Mouse (Mus musculus) stomach, embryonic 14.5 days (tissue): ENCODE measurements around the gene Fmnl1. TPM values are rescaled to one million over a fixed set of nuclear protein-coding genes. Genes with fewer than 3 reads are reported as not detected.

Experiments
- ATAC-seq: fragments of 200-750 bp; cut with Nextera tagmentation; 2 replicates; pipeline ENCODE4 v1.8.0; 2017; ENCODE audit warnings: low read depth, moderate TSS enrichment; ENCODE audit not compliant: insufficient number of reproducible peaks, insufficient read depth, low FRiP score
- H3K27ac ChIP-seq: fragments of 300-500 bp; sonication (generic); 2 replicates; pipeline ENCODE4 v1.5.1; 2014; ENCODE audit warnings: mild to moderate bottlenecking, low read length, moderate library complexity, mixed read lengths
- H3K27me3 ChIP-seq: fragments of 300-500 bp; sonication (generic); 2 replicates; pipeline ENCODE4 v1.6.1; 2014; ENCODE audit warnings: low read length, control low read depth, mixed read lengths; ENCODE audit not compliant: control insufficient read depth, insufficient read depth
- H3K36me3 ChIP-seq: fragments of 300-500 bp; sonication (generic); 2 replicates; pipeline ENCODE4 v1.6.1; 2014; ENCODE audit warnings: mild to moderate bottlenecking, control low read depth, low read length, moderate library complexity, mixed read lengths; ENCODE audit not compliant: control insufficient read depth, insufficient read depth
- H3K4me1 ChIP-seq: fragments of 300-500 bp; sonication (generic); 2 replicates; pipeline ENCODE4 v1.6.1; 2014; ENCODE audit warnings: low read length, control low read depth, mixed read lengths; ENCODE audit not compliant: control insufficient read depth, insufficient read depth
- H3K4me2 ChIP-seq: fragments of 300-500 bp; sonication (generic); replicated peaks from 2 replicates; pipeline ENCODE4 v1.6.1; 2014; ENCODE audit warnings: low read depth, low read length, control low read depth
- H3K4me3 ChIP-seq: fragments of 300-500 bp; sonication (generic); 2 replicates; pipeline ENCODE4 v1.5.1; 2014; ENCODE audit warnings: low read depth, low read length, control low read depth
- H3K9ac ChIP-seq: fragments of 300-500 bp; sonication (generic); replicated peaks from 2 replicates; pipeline ENCODE4 v1.6.1; 2014; ENCODE audit warnings: low read depth, mild to moderate bottlenecking, control low read depth, low read length, moderate library complexity, mixed read lengths
- H3K9me3 ChIP-seq: fragments of 300-500 bp; sonication (generic); 2 replicates; pipeline ENCODE4 v1.6.1; 2016; ENCODE audit warnings: low read depth, low read length, control low read depth; ENCODE audit not compliant: control insufficient read depth
- WGBS: fragments of 180-500 bp; shearing (Covaris S2); extraction: QIAGEN DNeasy Blood & Tissue Kit; methylation state at CpG from one replicate; pipeline ENCODE4 v1.1.7; 2014; 5-methylcytosine and 5-hydroxymethylcytosine counted together
- polyA plus RNA-seq: library from polyadenylated mRNA; unstranded; fragments of >200 nt; fragmentation: Nextera tagmentation; extraction: Ambion mirVana; gene quantifications from 2 replicates; pipeline ENCODE4 v1.2.1, GENCODE M21; 2014

Fmnl1 gene
- polyA plus RNA-seq, 1 experiment from 2014 or later: 1.7 TPM

- Histone ChIP-seq H3K27ac (no peak overlapping the region), H3K36me3 (peaks cover 30% of the 10 kb centered on the region; the same call in 1 of the 2 replicates)
- WGBS: 67% methylated on average over 18 of the region's 18 CpGs
Measured at GRCm38 (mm10) chr11:103223951-103224456, 53.1 kb downstream of the Fmnl1 start.

GRCm38 (mm10) chr11:103229608-103230007, 58.7 kb downstream of the Fmnl1 start:
- no peaks in the 10 kb centered on the region for H3K27me3 ChIP-seq
- no peak overlapping the region for H3K9ac ChIP-seq
- no peak overlapping the region for H3K27ac ChIP-seq
- ATAC-seq: no peak
- no peaks in the 10 kb centered on the region; the same call in 1 of the 2 replicates for H3K9me3 ChIP-seq
- WGBS: 100% methylated on average over 2 of the region's 2 CpGs
- no peak overlapping the region for H3K4me3 ChIP-seq
- no peak overlapping the region for H3K4me2 ChIP-seq
- H3K4me1 ChIP-seq: no peaks in the 10 kb centered on the region
- H3K36me3 ChIP-seq: peaks cover 30% of the 10 kb centered on the region

More at GRCm38 (mm10) chr11:103223951-103224456, 53.1 kb downstream of the Fmnl1 start:
- ATAC-seq: no peak
- Histone ChIP-seq H3K9ac (no peak overlapping the region), H3K27me3 (no peaks in the 10 kb centered on the region), H3K9me3 (no peaks in the 10 kb centered on the region), H3K4me3 (no peak overlapping the region), H3K4me2 (no peak overlapping the region), H3K4me1 (no peaks in the 10 kb centered on the region)

- ATAC-seq: no peak
- Histone ChIP-seq H3K4me2 (no peak overlapping the region), H3K36me3 (peaks cover 26% of the 10 kb centered on the region), H3K9ac (no peak overlapping the region), H3K4me1 (no peaks in the 10 kb centered on the region), H3K27ac (no peak overlapping the region), H3K27me3 (no peaks in the 10 kb centered on the region), H3K4me3 (no peak overlapping the region), H3K9me3 (no peaks in the 10 kb centered on the region; the same call in 1 of the 2 replicates)
- WGBS: 88% methylated on average over 19 of the region's 19 CpGs
Measured at GRCm38 (mm10) chr11:103230626-103231025, 59.7 kb downstream of the Fmnl1 start.

DNA sequence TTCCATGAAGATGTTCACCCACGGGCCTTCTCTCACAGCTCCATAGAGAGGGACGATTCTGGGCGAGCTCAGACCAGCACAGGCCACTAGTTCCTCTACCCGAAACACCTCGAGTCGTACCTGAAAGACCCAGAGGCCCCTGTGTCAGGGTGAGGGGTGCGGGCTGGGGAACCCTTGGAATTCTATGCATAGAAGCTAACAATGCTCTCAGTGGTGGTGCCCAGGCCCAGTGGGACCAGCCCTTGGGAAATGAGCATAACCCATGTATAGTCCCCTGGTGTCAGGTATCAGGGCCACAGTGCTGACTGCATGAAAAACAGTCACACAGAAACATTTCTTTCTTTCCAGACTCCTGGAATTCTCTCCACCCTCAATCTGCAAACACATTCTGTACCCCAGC, 60.5 kb downstream of the Fmnl1 start:
- no peaks in the 10 kb centered on the region for H3K4me1 ChIP-seq
- H3K9me3 ChIP-seq: no peaks in the 10 kb centered on the region; the same call in 1 of the 2 replicates
- no peak overlapping the region for H3K27ac ChIP-seq
- no peak overlapping the region for H3K4me2 ChIP-seq
- no peak overlapping the region for H3K4me3 ChIP-seq
- H3K27me3 ChIP-seq: no peaks in the 10 kb centered on the region
- WGBS: 91% methylated on average over 7 of the region's 7 CpGs
- H3K36me3 ChIP-seq: peaks cover 26% of the 10 kb centered on the region
- H3K9ac ChIP-seq: no peak overlapping the region
- ATAC-seq: no peak

- Histone ChIP-seq H3K36me3 (peaks cover 25% of the 10 kb centered on the region), H3K9me3 (no peaks in the 10 kb centered on the region; the same call in 1 of the 2 replicates), H3K9ac (no peak overlapping the region), H3K27me3 (no peaks in the 10 kb centered on the region), H3K4me3 (no peak overlapping the region), H3K27ac (no peak overlapping the region), H3K4me1 (0 out of 2 replicates have a peak, but pooled peaks cover 3% of the 10 kb centered on the region), H3K4me2 (no peak overlapping the region)
- ATAC-seq: no peak
- WGBS: 31% methylated on average over 7 of the region's 7 CpGs
Measured at GRCm38 (mm10) chr11:103232966-103233365, 62.1 kb downstream of the Fmnl1 start.

DNA sequence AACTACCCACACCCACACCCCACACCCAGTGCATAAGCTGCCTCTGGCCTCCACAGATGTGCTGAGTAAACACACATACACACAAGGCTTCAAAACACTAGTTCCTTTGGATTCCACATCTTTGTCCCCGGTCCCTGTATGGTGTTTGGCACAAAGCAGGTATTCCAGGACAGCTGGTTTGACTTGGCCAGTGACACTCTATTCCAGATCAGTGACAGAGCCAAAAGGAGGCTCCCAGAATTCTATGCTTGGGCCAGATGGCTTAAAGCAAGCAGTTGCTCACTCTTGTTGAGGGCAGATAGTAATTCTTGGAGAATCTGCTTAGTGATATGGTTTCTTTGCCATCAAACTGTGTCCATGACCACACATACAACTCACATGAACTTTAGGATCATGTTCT, 63.5 kb downstream of the Fmnl1 start:
- Histone ChIP-seq H3K27me3 (no peaks in the 10 kb centered on the region), H3K9me3 (no peaks in the 10 kb centered on the region; the same call in 1 of the 2 replicates), H3K4me2 (no peak overlapping the region), H3K27ac (no peak overlapping the region), H3K4me1 (0 out of 2 replicates have a peak, but pooled peaks cover 3% of the 10 kb centered on the region), H3K36me3 (peaks cover 28% of the 10 kb centered on the region), H3K9ac (no peak overlapping the region), H3K4me3 (no peak overlapping the region)
- ATAC-seq: no peak
- 61% methylated on average over 1 of the region's 1 CpGs for WGBS

GRCm38 (mm10) chr11:103235702-103236101, 64.8 kb downstream of the Fmnl1 start:
- peaks cover 7% of the 10 kb centered on the region; the same call in 1 of the 2 replicates for H3K4me1 ChIP-seq
- H3K4me3 ChIP-seq: no peak overlapping the region
- peak overlapping the region; percentile 33; the same call in 1 of the 2 replicates for H3K27ac ChIP-seq
- no peaks in the 10 kb centered on the region for H3K9me3 ChIP-seq
- peaks cover 24% of the 10 kb centered on the region for H3K36me3 ChIP-seq
- no peaks in the 10 kb centered on the region for H3K27me3 ChIP-seq
- ATAC-seq: no peak; the same call in 1 of the 2 replicates
- H3K4me2 ChIP-seq: no peak overlapping the region
- 52% methylated on average over 11 of the region's 11 CpGs for WGBS
- no peak overlapping the region for H3K9ac ChIP-seq

GRCm38 (mm10) chr11:103236431-103236830, 65.5 kb downstream of the Fmnl1 start:
- H3K27ac ChIP-seq: 0 out of 2 replicates have a peak overlapping the region, but pooled peaks have one; percentile 18
- no peaks in the 10 kb centered on the region for H3K9me3 ChIP-seq
- no peak overlapping the region for H3K4me3 ChIP-seq
- peaks cover 21% of the 10 kb centered on the region for H3K36me3 ChIP-seq
- no peak overlapping the region for H3K4me2 ChIP-seq
- no peak for ATAC-seq
- no peaks in the 10 kb centered on the region for H3K27me3 ChIP-seq
- WGBS: 73% methylated on average over 6 of the region's 6 CpGs
- no peak overlapping the region for H3K9ac ChIP-seq
- H3K4me1 ChIP-seq: peaks cover 11% of the 10 kb centered on the region; the same call in 1 of the 2 replicates
